Mouse (Mus musculus): ENCODE data around the gene Ckap2. TPM values are rescaled to one million over a fixed set of nuclear protein-coding genes. Genes with fewer than 3 reads are reported as not detected.

Gene Ckap2
- total and polyA plus RNA-seq, 3 experiments = 25.5 to 33.6 TPM; not detected in 1

GRCm38 (mm10) chr8:22193432-22194010 lies 7.9 kb upstream of the Ckap2 start (continued):
- 0 out of 2 replicates have a peak, but pooled peaks have one; percentile 5 for TF ChIP-seq TAL1 (IDR thresholded peaks at IDR 0.05; ENCODE audit: low read length)
- 0 out of 2 replicates have a peak, but pooled peaks have one; percentile 5 for TF ChIP-seq KAT2A (conservative IDR thresholded peaks at IDR 0.05; ENCODE audit: low read depth, low read length)
- peak; percentile 67; the same call in 1 of the 2 replicates for TF ChIP-seq CHD1 (IDR thresholded peaks at IDR 0.05; ENCODE audit: low read depth, low read length)
- no peak for TF ChIP-seq E2F4 (IDR thresholded peaks at IDR 0.05; ENCODE audit: borderline replicate concordance, low read depth, low read length)
- TF ChIP-seq ZMIZ1 (IDR thresholded peaks at IDR 0.05; ENCODE audit: low read depth, low read length) = no peak
- TF ChIP-seq SIN3A (IDR thresholded peaks at IDR 0.05; ENCODE audit: low read length) = no peak; the same call in 1 of the 2 replicates

GRCm38 (mm10) chr8:22192660-22193431 lies 7.2 kb upstream of the Ckap2 start, which contains the start of gene Vps36:
Vps36 (plus strand) TSS chr8:22192809.
- Histone ChIP-seq H3K79me2 (ENCODE audit: control insufficient read depth, insufficient read depth, low read length, poor library complexity) (peaks cover 11% of the 10 kb centered on the region), H3K27me3 (ENCODE audit: control insufficient read depth in 1 of 2, insufficient read depth in 2 of 2, low read length in 2 of 2) (no peaks in the 10 kb centered on the region), H3K9me3 (replicated peaks; ENCODE audit: insufficient read depth, low read length) (no peaks in the 10 kb centered on the region), H3K4me3 (ENCODE audit: control insufficient read depth in 1 of 2, insufficient read depth in 1 of 2, low read depth in 2 of 2, low read length in 2 of 2) (peak within 1 kb of the TSS; percentile 72 to 99), H3K36me3 (ENCODE audit: control insufficient read depth in 1 of 2, insufficient read depth in 2 of 2, low read length in 2 of 2) (peaks cover 0 to 13% of the 10 kb centered on the region in 2 experiments; a peak in 2 of 4 replicates), H3K4me1 (ENCODE audit: control insufficient read depth in 1 of 2, insufficient read depth in 2 of 2, low read length in 2 of 2) (peaks cover 8 to 10% of the 10 kb centered on the region in 2 experiments; a peak in 3 of 4 replicates), H3K27ac (ENCODE audit: control insufficient read depth, low read depth, low read length) (peak within 1 kb of the TSS; percentile 63), H3K9ac (ENCODE audit: control insufficient read depth, low read depth, low read length, poor library complexity, severe bottlenecking) (peak within 1 kb of the TSS; percentile 79)
- peak; percentile 87 for DNase-seq (ENCODE audit: low read depth, low spot score)
- TF ChIP-seq JUND (IDR thresholded peaks at IDR 0.05; ENCODE audit: low read depth, low read length) = no peak
- 0 out of 2 replicates have a peak, but pooled peaks have one; percentile 64 for TF ChIP-seq UBTF (IDR thresholded peaks at IDR 0.05; ENCODE audit: borderline replicate concordance, insufficient read depth, low read depth, low read length)
- no peak for TF ChIP-seq ZNF384 (IDR thresholded peaks at IDR 0.05; ENCODE audit: low read depth, low read length)
- no peak for TF ChIP-seq RCOR1 (IDR thresholded peaks at IDR 0.05; ENCODE audit: low read depth, low read length)
- peak; percentile 80 to 89 for TF ChIP-seq POLR2A (IDR thresholded peaks at IDR 0.05; ENCODE audit: control insufficient read depth in 1 of 2, insufficient read depth in 1 of 2, low read depth in 1 of 2, low read length in 2 of 2, poor library complexity in 1 of 2)
- peak in 2 of 3 experiments; percentile 90 to 100; a peak in 5 of 6 replicates for TF ChIP-seq CTCF (IDR thresholded peaks at IDR 0.05 in 2 of 3, conservative IDR thresholded peaks at IDR 0.05 in 1 of 3; ENCODE audit: control insufficient read depth in 1 of 3, insufficient read depth in 1 of 3, low read depth in 2 of 3, low read length in 3 of 3, poor library complexity in 1 of 3, severe bottlenecking in 1 of 3)
- TF ChIP-seq MAZ (IDR thresholded peaks at IDR 0.05; ENCODE audit: low read depth, low read length) = no peak; the same call in 1 of the 2 replicates
- TF ChIP-seq RAD21 (IDR thresholded peaks at IDR 0.05; ENCODE audit: low read depth, low read length) = peak; percentile 56
- no peak for TF ChIP-seq ETS1 (IDR thresholded peaks at IDR 0.05; ENCODE audit: low read depth, low read length)
- TF ChIP-seq E2F4 (IDR thresholded peaks at IDR 0.05; ENCODE audit: borderline replicate concordance, low read depth, low read length) = no peak
- no peak for TF ChIP-seq TAL1 (IDR thresholded peaks at IDR 0.05; ENCODE audit: low read length)
- TF ChIP-seq EP300 (IDR thresholded peaks at IDR 0.05; ENCODE audit: low read depth in 1 of 2, low read length in 2 of 2) = no peak
- no peak for TF ChIP-seq MYC (IDR thresholded peaks at IDR 0.05; ENCODE audit: low read depth, low read length)
- no peak for TF ChIP-seq NRF1 (IDR thresholded peaks at IDR 0.05; ENCODE audit: insufficient read depth, low read depth, low read length, poor library complexity, severe bottlenecking)
- TF ChIP-seq USF1 (IDR thresholded peaks at IDR 0.05; ENCODE audit: low read depth, low read length) = no peak
- TF ChIP-seq CHD2 (IDR thresholded peaks at IDR 0.05; ENCODE audit: low read length) = no peak
- no peak for TF ChIP-seq MYB (IDR thresholded peaks at IDR 0.05; ENCODE audit: low read depth, low read length)
- TF ChIP-seq NELFE (IDR thresholded peaks at IDR 0.05; ENCODE audit: low read depth, low read length) = peak; percentile 75
- TF ChIP-seq SMC3 (IDR thresholded peaks at IDR 0.05; ENCODE audit: low read depth, low read length) = peak; percentile 77
- 0 out of 2 replicates have a peak, but pooled peaks have one; percentile 43 for TF ChIP-seq MAX (IDR thresholded peaks at IDR 0.05; ENCODE audit: low read length)
- TF ChIP-seq ZMIZ1 (IDR thresholded peaks at IDR 0.05; ENCODE audit: low read depth, low read length) = peak; percentile 43; the same call in 1 of the 2 replicates
- TF ChIP-seq GABPA (IDR thresholded peaks at IDR 0.05; ENCODE audit: low read depth, low read length) = no peak
- TF ChIP-seq CHD1 (IDR thresholded peaks at IDR 0.05; ENCODE audit: low read depth, low read length) = no peak
- TF ChIP-seq MEF2A (IDR thresholded peaks at IDR 0.05; ENCODE audit: extremely low read depth, insufficient replicate concordance, low read depth, low read length, poor library complexity, severe bottlenecking) = no peak
- no peak; the same call in 1 of the 2 replicates for TF ChIP-seq TBP (IDR thresholded peaks at IDR 0.05; ENCODE audit: low read depth, low read length)
- TF ChIP-seq ZC3H11A (IDR thresholded peaks at IDR 0.05; ENCODE audit: low read depth, low read length) = no peak
- TF ChIP-seq TCF12 (IDR thresholded peaks at IDR 0.05; ENCODE audit: low read depth, low read length) = no peak; the same call in 1 of the 2 replicates
- no peak for TF ChIP-seq ELF1 (IDR thresholded peaks at IDR 0.05; ENCODE audit: low read depth, low read length)
- TF ChIP-seq POLR2AphosphoS5 (IDR thresholded peaks at IDR 0.05; ENCODE audit: borderline replicate concordance, low read depth, low read length) = no peak

Measured in MEL (cell line).